Mouse (Mus musculus): Measurements from ENCODE around the gene Prdm16.

Gene Prdm16

GRCm38 (mm10) chr4:154602409-154602808, 34.3 kb downstream of the Prdm16 start:
- DNase-seq (ENCODE audit: low read depth), result no peak

- no peak for DNase-seq (ENCODE audit: low read depth)
These were observed 35.7 kb downstream of the Prdm16 start for GRCm38 (mm10) chr4:154601006-154601405.

DNA sequence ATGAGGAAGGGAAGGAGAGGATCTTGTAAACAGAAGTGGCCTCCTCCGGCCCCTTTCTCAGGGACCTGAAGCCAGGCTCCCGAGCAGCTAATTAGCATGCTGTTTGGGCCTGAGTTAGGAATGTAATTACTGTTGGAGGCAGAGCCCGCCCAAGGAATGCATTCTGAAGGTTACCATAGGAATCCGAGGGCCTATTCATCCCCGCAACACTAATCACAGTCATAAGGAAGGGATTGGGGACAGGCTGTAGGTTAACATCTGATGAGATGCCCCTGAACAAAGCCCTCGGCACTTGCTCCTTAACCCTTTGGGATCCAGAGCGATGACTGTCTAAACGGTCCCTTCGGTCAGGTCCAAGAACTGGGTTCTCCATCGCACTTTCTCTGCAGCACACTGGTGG, 36.7 kb downstream of the Prdm16 start:
- DNase-seq (ENCODE audit: low read depth), result no peak

DNA sequence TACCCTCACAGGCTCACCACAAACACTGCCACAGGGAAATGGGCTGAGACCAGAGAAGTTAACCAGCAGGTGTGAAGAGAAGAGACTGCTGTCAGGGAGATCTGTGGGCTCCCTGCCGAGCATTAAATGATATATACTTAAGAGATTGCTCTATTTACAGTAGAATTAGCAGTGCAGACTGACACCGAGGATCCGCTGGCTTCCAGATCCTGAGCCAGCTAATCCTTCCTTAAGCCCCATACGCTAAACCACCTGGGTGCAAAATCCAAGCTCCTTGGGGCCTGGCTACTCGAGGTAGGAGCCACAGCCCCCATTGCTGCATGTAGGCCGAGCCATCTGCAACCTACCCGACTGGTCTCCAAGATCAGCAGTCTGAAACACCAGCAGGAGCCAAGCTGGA, 38.3 kb downstream of the Prdm16 start:
- DNase-seq (ENCODE audit: low read depth), result no peak

- no peak for DNase-seq (ENCODE audit: low read depth)
These were observed 39.9 kb downstream of the Prdm16 start for GRCm38 (mm10) chr4:154596805-154597204.

DNA sequence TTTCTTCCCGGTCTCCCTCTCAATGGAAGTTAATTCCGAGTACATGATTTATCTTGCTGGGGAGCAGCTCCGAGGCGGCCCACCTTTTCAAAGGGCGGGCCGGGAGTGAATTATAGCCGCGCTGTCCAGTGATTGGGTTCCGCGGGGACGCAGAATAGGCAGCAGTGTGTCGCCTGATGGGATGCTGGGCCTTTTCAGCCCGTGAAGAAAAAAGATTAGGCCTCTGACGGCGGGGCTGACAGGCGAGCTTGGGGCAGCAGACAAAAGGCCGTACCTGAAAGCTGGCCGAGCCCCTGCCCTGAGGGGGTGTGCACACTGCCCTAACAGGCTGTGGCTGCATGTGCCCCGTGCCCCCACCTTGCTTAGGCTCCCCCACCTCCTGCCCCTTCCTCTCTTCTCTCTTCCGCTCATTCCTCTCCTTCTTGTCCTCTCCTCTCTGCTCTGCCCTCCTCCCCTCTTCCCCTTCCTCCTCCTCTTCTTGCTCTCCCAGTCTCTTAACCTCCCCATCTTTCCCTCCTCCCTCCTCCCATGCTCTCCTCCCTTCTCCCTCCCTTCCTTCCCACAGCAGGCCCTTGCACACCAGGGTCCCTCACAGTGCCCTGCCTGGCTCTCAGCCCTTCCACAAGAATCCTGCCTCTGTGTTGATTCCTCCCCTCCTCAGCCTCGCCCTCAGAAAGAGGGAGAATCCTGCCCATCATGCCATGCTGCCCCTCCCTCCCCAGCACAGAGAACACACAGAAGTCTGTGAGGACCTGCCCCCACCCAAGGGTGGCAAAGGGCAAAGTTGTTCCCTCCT, 41.7 kb downstream of the Prdm16 start:
- DNase-seq (ENCODE audit: low read depth), result no peak

- DNase-seq (ENCODE audit: low read depth), result no peak
These were observed 42.4 kb downstream of the Prdm16 start for GRCm38 (mm10) chr4:154594116-154594760.

DNA sequence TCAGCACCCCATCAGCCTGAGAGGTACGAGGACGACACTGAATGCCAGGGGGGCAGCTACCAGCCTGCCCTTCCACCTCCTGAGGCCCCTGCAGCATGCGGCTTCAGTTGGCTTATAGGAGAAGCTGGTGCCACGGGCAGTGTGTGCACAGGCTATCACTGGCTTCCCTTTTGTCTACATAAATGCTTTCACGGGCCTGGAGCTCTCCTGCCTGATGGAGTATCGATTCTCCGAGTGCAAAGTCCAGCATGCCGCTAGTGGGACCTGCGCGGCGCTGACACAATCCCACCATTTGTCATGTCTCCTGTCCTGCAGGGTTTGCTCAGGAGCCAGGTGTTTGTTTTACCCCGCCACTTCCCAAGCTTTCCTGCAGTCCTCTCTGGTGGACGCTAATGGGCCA, 44.1 kb downstream of the Prdm16 start:
- no peak for DNase-seq (ENCODE audit: low read depth)

DNA sequence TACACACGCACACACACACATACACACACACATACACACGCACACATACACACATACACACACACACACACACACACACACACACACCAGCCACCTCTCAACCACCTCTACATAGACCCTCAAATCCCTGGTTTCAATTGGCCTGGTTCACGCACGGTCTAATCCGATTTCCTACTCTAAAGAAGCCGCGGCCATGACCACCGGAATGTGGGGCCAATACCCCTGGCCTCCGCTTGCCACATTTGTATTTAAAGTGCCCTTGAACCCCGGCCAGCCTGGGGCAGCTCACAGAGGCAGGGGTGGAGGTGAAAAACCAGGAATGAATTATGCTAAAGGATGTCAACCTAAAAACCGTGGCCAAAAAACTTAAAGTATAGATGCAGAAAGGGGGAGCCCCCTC, 45.8 kb downstream of the Prdm16 start:
- no peak for DNase-seq (ENCODE audit: low read depth)

DNA sequence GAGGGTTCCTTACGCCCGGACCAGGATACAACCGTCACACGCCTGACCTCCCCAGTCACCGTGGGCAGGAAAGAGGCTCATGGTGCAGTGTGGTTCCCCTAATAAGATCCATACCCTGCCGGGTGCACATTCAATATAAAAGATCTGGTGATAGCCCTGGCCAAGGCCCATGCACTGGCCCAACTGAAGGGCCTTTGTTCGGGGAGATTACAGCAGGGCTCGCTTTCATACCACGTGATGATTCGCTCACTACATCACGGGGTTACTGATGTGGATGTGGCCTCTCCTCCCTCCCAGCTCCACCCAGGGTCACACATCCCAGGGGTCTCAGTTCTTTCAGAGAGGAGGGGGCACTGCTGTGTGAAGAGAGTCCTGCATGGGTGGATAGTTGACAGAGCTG, 50.3 kb downstream of the Prdm16 start:
- DNase-seq (ENCODE audit: low read depth), result no peak

DNA sequence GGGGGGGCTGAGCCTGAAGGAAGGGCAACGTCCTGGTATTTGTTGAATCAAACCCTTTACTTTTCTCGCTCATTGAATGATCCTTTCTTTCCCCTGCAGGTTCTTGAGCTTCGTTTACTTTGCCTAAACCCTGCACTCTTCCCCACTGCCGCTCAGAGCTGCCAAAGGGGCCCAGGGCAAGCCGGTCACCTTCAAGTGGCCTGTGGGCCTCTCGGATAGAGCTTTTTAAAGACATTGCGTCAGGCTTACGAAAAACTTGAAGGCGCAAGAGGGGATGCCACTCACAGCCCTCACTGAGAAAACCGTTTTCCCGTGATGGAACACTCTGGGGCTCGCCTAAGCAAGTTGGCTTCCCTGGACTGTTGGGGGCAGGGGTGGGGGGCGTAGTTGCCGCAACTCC, 50.9 kb downstream of the Prdm16 start:
- DNase-seq (ENCODE audit: low read depth), result no peak

DNA sequence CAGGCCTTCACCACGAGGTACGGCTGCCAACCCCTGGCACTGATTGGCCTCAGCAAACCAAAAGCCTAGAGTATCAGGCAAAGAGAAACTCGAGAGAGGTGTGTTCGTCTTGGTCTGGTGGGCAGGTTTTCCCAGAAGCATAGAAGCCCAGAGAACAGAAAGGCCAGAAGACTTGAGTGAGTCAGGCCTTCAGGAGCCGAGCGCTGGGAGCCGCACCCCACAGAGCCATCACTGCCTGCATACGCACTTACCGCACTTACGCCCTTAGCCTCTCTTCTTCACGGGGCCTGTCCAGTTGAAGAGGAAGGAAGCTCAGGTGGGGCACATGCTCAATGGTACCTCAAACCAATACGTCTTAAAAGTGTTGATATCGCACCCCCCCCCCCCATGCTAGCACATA, 53.0 kb downstream of the Prdm16 start:
- DNase-seq (ENCODE audit: low read depth), result no peak

DNA sequence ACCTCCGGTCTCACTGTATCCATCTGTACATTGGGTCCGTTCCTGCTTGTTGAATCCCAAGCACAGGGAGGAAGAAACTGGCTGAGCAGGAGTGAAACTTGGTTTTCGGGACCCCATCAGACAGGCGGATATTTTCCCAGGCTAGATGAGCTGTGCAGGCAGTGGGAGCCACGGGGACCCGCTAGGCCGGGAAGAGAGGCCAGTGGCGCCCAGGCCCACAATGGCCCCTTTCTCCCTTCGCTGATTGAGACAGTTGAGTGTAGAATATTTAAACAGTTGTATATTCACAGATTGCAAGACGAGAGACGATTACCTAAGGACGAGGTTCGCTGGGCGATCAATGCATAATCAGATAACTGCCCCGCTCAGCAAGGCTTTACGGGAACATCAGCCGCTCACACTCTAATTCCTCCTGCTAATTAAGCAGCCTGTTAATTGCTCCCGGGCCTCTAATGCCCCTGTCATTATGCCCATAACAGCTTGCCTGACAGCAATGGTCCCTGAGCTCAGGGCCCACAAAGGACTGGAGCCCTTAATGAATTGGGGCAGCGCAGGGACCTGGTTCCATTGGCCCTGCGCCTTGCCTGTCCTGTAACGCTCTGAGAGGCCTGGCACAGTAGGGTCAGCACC, 54.0 kb downstream of the Prdm16 start:
- no peak for DNase-seq (ENCODE audit: low read depth)

DNA sequence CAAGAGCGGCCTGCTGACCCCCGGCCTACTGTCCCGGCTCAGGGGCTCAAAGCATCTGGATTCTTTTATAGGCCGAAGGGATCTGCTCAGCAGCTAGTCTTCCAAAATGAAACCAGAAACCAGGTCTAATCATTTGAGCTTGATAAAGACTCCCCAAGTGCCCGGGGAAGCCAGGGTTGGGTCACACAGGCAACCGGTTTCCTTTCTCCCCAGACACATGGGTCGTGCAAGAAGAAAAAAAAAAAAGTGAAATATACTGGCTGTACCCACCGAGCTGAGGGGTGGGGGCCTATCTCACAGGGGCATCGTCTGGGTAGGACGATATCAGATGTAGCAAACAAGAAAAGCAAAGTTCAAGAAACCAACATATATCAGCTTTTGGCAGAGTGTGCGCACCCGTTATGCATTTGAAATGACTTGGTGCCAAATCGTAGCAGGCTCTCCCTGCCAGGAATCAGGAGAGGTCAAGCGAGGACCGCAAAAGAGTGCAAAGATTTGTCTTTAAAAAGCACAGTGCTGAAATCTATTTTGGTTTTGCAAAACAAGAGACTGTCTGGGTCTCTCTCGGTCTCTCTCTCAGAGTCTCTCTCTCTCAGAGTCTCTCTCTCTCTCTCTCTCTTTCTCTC, 55.3 kb downstream of the Prdm16 start:
- no peak for DNase-seq (ENCODE audit: low read depth)

- no peak for DNase-seq (ENCODE audit: low read depth)
These were observed 62.3 kb downstream of the Prdm16 start for GRCm38 (mm10) chr4:154574208-154574875.

- DNase-seq (ENCODE audit: low read depth), result no peak
These were observed 66.2 kb downstream of the Prdm16 start for GRCm38 (mm10) chr4:154570451-154570881.

DNA sequence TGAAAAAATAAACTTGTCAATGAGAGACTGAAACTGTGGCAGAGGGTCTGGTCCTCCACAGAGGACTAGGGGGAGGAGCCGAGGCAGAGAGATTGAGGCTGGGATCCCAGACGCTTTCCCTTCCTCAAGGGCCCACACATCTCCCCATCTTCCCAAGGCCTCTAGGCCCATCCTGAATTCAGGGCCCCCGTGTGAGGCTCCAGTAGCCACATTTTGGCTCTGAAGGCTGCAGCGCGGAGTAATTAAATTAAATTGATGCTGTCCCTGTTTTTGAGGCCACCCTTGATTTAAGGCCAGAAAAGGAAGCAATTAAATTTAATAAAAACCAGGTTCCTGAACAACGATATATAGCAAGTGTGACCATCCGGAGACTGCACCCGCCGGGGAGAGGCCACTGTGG, 66.8 kb downstream of the Prdm16 start:
- DNase-seq (ENCODE audit: low read depth), result no peak

DNA sequence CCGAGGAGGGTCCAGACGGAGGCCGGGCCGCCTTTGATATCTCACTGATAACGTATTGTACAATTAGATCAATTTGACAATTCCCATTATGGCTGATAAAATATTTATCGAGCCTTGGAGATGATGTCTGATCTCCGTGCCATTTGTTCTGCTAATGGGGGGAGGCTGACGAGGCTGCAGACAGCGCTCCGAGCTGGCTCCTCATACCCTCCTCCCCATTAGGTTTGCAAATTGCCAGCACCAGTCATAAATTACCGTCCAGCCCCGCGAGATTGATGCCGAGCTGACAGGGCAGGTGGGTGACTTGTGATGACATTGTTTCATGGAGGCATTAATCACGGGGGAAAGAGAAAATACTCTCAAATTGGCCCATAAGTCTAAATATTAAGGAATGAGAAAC, 67.9 kb downstream of the Prdm16 start:
- DNase-seq (ENCODE audit: low read depth), result no peak

GRCm38 (mm10) chr4:154567942-154568341, 68.7 kb downstream of the Prdm16 start:
- no peak for DNase-seq (ENCODE audit: low read depth)

- DNase-seq (ENCODE audit: low read depth), result no peak
These were observed 73.5 kb downstream of the Prdm16 start for GRCm38 (mm10) chr4:154563201-154563600.

GRCm38 (mm10) chr4:154558041-154558440, 78.6 kb downstream of the Prdm16 start:
- DNase-seq (ENCODE audit: low read depth), result no peak

- DNase-seq (ENCODE audit: low read depth), result no peak
These were observed 79.5 kb downstream of the Prdm16 start for GRCm38 (mm10) chr4:154557168-154557567.

All from c-Kit-positive CD71-negative TER-119-negative erythroid progenitor cells, embryonic 14.5 days (primary cell).